In genomic region chr13:55327633-55328032, GRCm38 (mm10) we compare ENCODE assay signal across 8 mouse cellular contexts. TPM values are rescaled to one million over a fixed set of nuclear protein-coding genes. Genes with fewer than 3 reads are reported as not detected.
DNase-seq lines count a peak whose midpoint lies in the region; ATAC-seq and TF ChIP-seq lines count a peak whose summit lies in the region.

No protein-coding gene starts in this region.

- H3K4me1 ChIP-seq in hindbrain, postnatal 0 days (ENCODE audit: insufficient read depth, low read length), result peaks cover 14% of the 10 kb centered on the region
- peaks cover 76% of the 10 kb centered on the region for H3K4me1 ChIP-seq in megakaryocyte, embryonic 14.5 days

- H3K9me3 ChIP-seq in hindbrain, postnatal 0 days (ENCODE audit: low read length), result no peaks in the 10 kb centered on the region
- H3K9me3 ChIP-seq in megakaryocyte, embryonic 14.5 days, result no peaks in the 10 kb centered on the region

- no peak overlapping the region for H3K4me3 ChIP-seq in gastrocnemius, adult 2 months
- H3K4me3 ChIP-seq in hindbrain, postnatal 0 days (ENCODE audit: low read length), result no peak overlapping the region
- no peak overlapping the region for H3K4me3 ChIP-seq in left cerebral cortex, adult 2 months
- H3K4me3 ChIP-seq in megakaryocyte, embryonic 14.5 days (replicated peaks), result peak overlapping the region; percentile 50

- DNase-seq in ZHBTc4 (ENCODE audit: low read depth, low spot score), result peak; percentile 93
- DNase-seq in gastrocnemius, adult 2 months, result peak; percentile 83
- peak; percentile 93 for DNase-seq in hindbrain, postnatal 0 days (ENCODE audit: low spot score)
- DNase-seq in left cerebral cortex, adult 2 months (ENCODE audit: extremely low spot score in 1 of 2, low spot score in 2 of 2), result peak; percentile 92 to 94
- peak; percentile 93 to 95 for DNase-seq in right cerebral cortex, postnatal 10 days (ENCODE audit: low spot score in 2 of 2)
- peak; percentile 76 to 82 for DNase-seq in urinary bladder, postnatal 4 days (ENCODE audit: low spot score in 2 of 2)

- no peak overlapping the region for H3K27ac ChIP-seq in gastrocnemius, adult 2 months
- peak overlapping the region; percentile 52; the same call in 1 of the 2 replicates for H3K27ac ChIP-seq in hindbrain, postnatal 0 days
- no peak overlapping the region for H3K27ac ChIP-seq in left cerebral cortex, adult 2 months

- ATAC-seq in common myeloid progenitor, adult 5-6 weeks (replicated peaks; ENCODE audit: low read depth, poor library complexity, severe bottlenecking), result peak; percentile 72
- peak; percentile 73 for ATAC-seq in hindbrain, postnatal 0 days

- peak overlapping the region; percentile 18; the same call in 1 of the 2 replicates for H3K4me2 ChIP-seq in hindbrain, postnatal 0 days (ENCODE audit: low read depth, low read length)

- TF ChIP-seq CTCF in gastrocnemius, adult 2 months (IDR thresholded peaks at IDR 0.05), result peak; percentile 85
- peak; percentile 96 for TF ChIP-seq CTCF in hindbrain, postnatal 0 days (IDR thresholded peaks at IDR 0.05; ENCODE audit: low read depth)
- TF ChIP-seq CTCF in left cerebral cortex, adult 2 months (IDR thresholded peaks at IDR 0.05), result peak; percentile 88

- intact Hi-C loops in gastrocnemius, adult 2 months (cut with DNase I), result no loop called here
- intact Hi-C loops in left cerebral cortex, adult 2 months (cut with DNase I), result loop anchor here (2.0 to 5.0 kb wide), 4 partner anchors 35 to 190 kb away; partner anchors contain the start of gene Lman2

- peaks cover 12% of the 10 kb centered on the region for H3K36me3 ChIP-seq in hindbrain, postnatal 0 days (ENCODE audit: insufficient read depth, low read length)
- H3K36me3 ChIP-seq in megakaryocyte, embryonic 14.5 days (replicated peaks; ENCODE audit: low read length), result peaks cover 36% of the 10 kb centered on the region

- H3K9ac ChIP-seq in hindbrain, postnatal 0 days (replicated peaks; ENCODE audit: low read length), result no peak overlapping the region

- no peaks in the 10 kb centered on the region for H3K27me3 ChIP-seq in hindbrain, postnatal 0 days (ENCODE audit: insufficient read depth, low read length)
- H3K27me3 ChIP-seq in megakaryocyte, embryonic 14.5 days (replicated peaks), result no peaks in the 10 kb centered on the region

- WGBS in hindbrain, postnatal 0 days, result 29% methylated on average over 8 of the region's 8 CpGs

RNA-seq across cellular contexts. Expression of gene Mxd3, which starts 2.0 kb away (rescaled TPM):
- total RNA-seq in common myeloid progenitor, adult 5-6 weeks (2017), result 6.2 and 9.0 TPM in 2 replicates
- not detected for total RNA-seq in gastrocnemius, adult 2 months (2021)
- total RNA-seq in hindbrain, postnatal 0 days (2014; rRNA removed), result 16.3 and 16.8 TPM in 2 replicates
- polyA plus RNA-seq in hindbrain, postnatal 0 days (2015; fragmentation: Nextera tagmentation; extraction: Ambion mirVana), result 11.2 and 11.7 TPM in 2 replicates
- total RNA-seq in left cerebral cortex, adult 2 months (2021), result 1 to 10 TPM in 1 of 2 experiments, under 1 TPM in 1; 0.86 to 1.7 TPM
- 5.7 TPM in 1 of 2 replicates, not detected in the other for polyA plus RNA-seq in megakaryocyte, embryonic 14.5 days (2012; ENCODE audit: insufficient read depth, low replicate concordance)

RNA-seq across cellular contexts. Expression of gene Rab24, which starts 5.9 kb away (rescaled TPM):
- 22.3 and 31.5 TPM in 2 replicates for total RNA-seq in common myeloid progenitor, adult 5-6 weeks (2017)
- total RNA-seq in gastrocnemius, adult 2 months (2021), result 10 to 100 TPM; 29.2 to 33.5 TPM
- 65.3 and 78.8 TPM in 2 replicates for total RNA-seq in hindbrain, postnatal 0 days (2014; rRNA removed)
- 84.7 and 89.4 TPM in 2 replicates for polyA plus RNA-seq in hindbrain, postnatal 0 days (2015; fragmentation: Nextera tagmentation; extraction: Ambion mirVana)
- 10 to 100 TPM; 83.8 to 87.0 TPM for total RNA-seq in left cerebral cortex, adult 2 months (2021)
- polyA plus RNA-seq in megakaryocyte, embryonic 14.5 days (2012; ENCODE audit: insufficient read depth, low replicate concordance), result 23.5 and 94.6 TPM in 2 replicates

RNA-seq across cellular contexts. Expression of gene Prelid1, which starts 7.3 kb away (rescaled TPM):
- total RNA-seq in common myeloid progenitor, adult 5-6 weeks (2017), result 83.2 and 93.3 TPM in 2 replicates
- total RNA-seq in gastrocnemius, adult 2 months (2021), result 10 to 100 TPM; 15.6 to 19.6 TPM
- total RNA-seq in hindbrain, postnatal 0 days (2014; rRNA removed), result 197 and 213 TPM in 2 replicates
- 309 and 327 TPM in 2 replicates for polyA plus RNA-seq in hindbrain, postnatal 0 days (2015; fragmentation: Nextera tagmentation; extraction: Ambion mirVana)
- 100 to 1,000 TPM; 161 to 170 TPM for total RNA-seq in left cerebral cortex, adult 2 months (2021)
- 484 and 629 TPM in 2 replicates for polyA plus RNA-seq in megakaryocyte, embryonic 14.5 days (2012; ENCODE audit: insufficient read depth, low replicate concordance)

RNA-seq across cellular contexts. Expression of gene Lman2, which starts 35.0 kb away (rescaled TPM):
- 83.6 and 85.1 TPM in 2 replicates for total RNA-seq in common myeloid progenitor, adult 5-6 weeks (2017)
- 10 to 100 TPM; 36.7 to 42.3 TPM for total RNA-seq in gastrocnemius, adult 2 months (2021)
- 60.7 and 72.2 TPM in 2 replicates for total RNA-seq in hindbrain, postnatal 0 days (2014; rRNA removed)
- 36.4 and 37.0 TPM in 2 replicates for polyA plus RNA-seq in hindbrain, postnatal 0 days (2015; fragmentation: Nextera tagmentation; extraction: Ambion mirVana)
- 10 to 100 TPM; 57.8 to 60.4 TPM for total RNA-seq in left cerebral cortex, adult 2 months (2021)
- 59.9 and 62.1 TPM in 2 replicates for polyA plus RNA-seq in megakaryocyte, embryonic 14.5 days (2012; ENCODE audit: insufficient read depth, low replicate concordance)

RNA-seq across cellular contexts. Expression of gene Rgs14, which starts 41.9 kb away (rescaled TPM):
- 4.2 and 8.7 TPM in 2 replicates for total RNA-seq in common myeloid progenitor, adult 5-6 weeks (2017)
- under 1 TPM in 1 of 2 experiments, not detected in 1; 0.20 TPM for total RNA-seq in gastrocnemius, adult 2 months (2021)
- 0.36 and 0.78 TPM in 2 replicates for total RNA-seq in hindbrain, postnatal 0 days (2014; rRNA removed)
- 0.69 and 0.76 TPM in 2 replicates for polyA plus RNA-seq in hindbrain, postnatal 0 days (2015; fragmentation: Nextera tagmentation; extraction: Ambion mirVana)
- 10 to 100 TPM; 52.4 to 58.2 TPM for total RNA-seq in left cerebral cortex, adult 2 months (2021)
- 6.2 and 8.4 TPM in 2 replicates for polyA plus RNA-seq in megakaryocyte, embryonic 14.5 days (2012; ENCODE audit: insufficient read depth, low replicate concordance)
